Mouse (Mus musculus) heart, postnatal 14 days (tissue): ENCODE measurements around the gene Gramd1b. TPM values are rescaled to one million over a fixed set of nuclear protein-coding genes. Genes with fewer than 3 reads are reported as not detected.

Experiments
- DNase-seq, 2 experiments: peaks; one replicate each; pipeline ENCODE4 v3.0.0; 2021 to 2022
- intact Hi-C: fragments of 180-260 bp; cut with DNase I; formaldehyde crosslinking; loops from one replicate; pipeline ENCODE4 v1.15.1; 2025
- total RNA-seq, 2 experiments: library from RNA; stranded (reverse); gene quantifications; 2 replicates each; pipeline ENCODE4 v1.2.3; 2021

The Gramd1b gene
- total RNA-seq, 2 experiments from 2014 or later = 19.2 to 24.5 TPM

DNA sequence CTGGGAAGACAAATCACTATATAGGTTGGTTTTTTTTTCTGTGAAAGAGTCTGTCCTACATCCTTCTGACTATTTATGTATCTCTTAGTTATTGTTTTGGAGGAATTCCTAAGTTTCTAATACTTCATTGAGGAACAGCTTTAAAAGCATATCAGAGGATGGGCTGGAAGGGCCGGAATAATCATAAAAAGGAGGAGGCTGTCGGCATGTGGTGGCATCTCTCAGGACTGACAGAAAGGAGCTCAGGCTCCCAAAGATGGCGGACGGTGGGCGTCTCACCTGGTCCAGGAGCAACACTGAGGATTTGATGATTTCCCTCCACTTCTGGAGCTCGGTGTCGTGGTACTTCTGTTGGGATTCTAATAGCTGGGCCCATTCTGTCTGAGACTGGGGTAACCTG lies 231.9 kb downstream of the Gramd1b start:
- DNase-seq = no peak
- intact Hi-C loops = no loop called here

DNA sequence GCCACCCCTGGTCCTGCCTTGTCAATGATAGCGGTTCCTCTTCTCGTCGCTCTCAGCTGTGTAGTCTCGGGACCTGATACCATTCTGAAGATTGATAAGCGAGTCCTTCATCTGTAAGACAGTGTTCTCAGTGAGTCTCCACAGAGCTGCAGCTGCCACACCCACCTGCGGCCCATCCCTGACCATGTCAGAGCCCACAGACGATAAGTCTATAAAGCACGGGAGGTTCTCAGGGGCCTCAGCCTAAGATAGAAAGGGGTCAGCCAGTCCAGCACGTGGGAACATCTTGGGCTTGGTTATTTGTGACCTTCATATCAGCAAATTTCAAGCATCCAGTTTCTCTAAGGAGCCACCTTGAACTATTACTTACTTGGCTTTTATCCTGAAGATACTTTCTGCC lies 233.2 kb downstream of the Gramd1b start:
- intact Hi-C loops = no loop called here
- DNase-seq = no peak

DNA sequence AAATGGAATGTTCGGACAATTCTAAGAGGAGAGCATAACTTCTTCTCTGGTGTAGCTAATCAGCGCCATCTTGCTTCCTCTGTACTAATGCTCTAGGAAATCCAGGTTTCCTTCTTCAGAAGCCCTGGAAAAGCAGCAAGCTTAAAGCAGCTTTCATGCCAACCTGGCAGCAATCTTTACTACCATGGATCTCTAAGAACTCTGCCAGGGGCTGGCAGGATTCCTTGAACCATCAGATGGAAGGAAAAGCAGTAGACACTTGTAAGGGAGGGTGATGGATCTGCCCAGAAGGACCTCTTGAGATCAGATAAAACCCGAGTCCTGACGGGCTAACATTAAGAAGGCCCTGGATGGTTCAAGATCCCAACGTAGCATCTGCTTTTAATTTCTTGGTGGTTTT lies 234.9 kb downstream of the Gramd1b start:
- no peak for DNase-seq
- intact Hi-C loops = no loop called here

DNA sequence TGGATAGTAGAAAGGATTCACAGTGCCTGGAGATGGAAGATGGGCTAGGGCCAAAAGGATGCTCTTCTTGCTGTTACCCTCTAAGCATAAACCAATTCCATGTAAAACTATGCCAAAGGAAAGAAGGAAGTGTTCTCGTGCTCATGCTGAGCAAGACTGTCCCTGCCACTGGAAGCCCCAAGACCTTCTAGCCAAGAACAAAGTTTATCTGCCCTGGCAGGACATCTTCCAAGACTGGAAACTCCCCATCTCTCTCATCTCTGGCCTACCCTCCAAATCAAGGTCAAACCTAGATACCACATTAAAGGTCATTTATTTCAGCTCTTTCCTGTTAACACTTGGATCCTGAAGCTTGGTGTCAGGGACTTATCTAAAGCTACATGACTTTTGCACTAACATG lies 236.3 kb downstream of the Gramd1b start:
- DNase-seq = no peak
- intact Hi-C loops = no loop called here

DNA sequence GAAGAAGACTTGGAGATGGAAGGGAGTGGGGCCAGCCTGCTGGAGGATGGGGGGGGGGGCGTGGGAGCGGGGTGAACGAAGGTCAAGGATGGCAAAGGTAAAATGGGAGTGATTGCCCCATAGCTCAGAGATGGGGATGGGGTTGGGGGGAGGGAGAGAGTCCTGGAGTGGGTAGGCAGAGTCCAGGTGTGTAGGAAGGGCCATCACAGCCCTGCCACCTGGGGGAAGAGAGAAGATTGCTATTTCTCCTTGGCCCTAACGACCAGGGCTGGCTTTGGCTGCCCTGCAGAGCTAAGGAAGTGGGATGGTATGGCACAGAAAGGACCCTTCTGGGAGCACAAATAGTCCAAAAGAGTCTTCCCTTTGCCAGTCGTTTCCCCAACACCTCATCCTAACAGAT lies 237.0 kb downstream of the Gramd1b start:
- intact Hi-C loops = no loop called here
- no peak for DNase-seq

DNA sequence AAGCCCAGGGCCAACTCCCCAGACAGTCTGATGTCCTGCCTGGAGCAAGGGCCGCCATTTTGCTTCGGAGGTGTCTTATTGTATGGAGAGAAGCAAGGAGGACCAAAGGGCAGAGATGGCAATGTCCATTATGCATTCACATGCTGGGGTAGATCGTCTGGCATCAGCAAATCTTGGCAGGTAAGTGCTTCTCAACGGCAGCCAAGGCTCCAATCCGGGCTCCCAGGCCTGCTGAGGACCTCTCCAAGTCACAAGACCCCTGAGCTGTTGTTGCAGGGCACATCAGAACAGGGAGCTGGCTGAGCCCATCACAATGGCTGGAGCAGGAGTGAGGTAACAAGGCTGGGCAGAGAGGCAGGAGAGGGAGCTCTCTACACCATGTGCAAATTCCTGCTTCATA lies 237.4 kb downstream of the Gramd1b start:
- intact Hi-C loops = no loop called here
- DNase-seq = no peak

DNA sequence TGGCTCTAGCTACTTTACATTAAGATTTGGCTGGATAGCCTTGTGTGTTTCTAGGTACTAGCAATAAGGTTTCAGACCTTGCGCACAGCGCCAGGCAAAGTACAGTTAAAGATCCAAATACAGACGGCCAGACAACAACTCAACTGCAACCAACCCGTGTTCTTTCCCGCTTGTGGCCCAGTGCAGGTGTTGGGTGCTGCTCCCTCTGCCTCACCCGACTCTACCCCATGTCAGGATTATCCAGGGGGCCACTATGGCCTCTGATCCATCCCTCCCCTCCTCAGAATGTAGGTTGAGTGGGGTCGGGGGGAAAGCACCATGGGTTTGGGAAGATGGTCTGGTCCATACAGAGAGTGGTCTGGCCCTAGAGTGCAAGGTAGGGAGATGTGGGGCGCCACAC lies 237.9 kb downstream of the Gramd1b start:
- intact Hi-C loops = no loop called here
- DNase-seq = no peak

DNA sequence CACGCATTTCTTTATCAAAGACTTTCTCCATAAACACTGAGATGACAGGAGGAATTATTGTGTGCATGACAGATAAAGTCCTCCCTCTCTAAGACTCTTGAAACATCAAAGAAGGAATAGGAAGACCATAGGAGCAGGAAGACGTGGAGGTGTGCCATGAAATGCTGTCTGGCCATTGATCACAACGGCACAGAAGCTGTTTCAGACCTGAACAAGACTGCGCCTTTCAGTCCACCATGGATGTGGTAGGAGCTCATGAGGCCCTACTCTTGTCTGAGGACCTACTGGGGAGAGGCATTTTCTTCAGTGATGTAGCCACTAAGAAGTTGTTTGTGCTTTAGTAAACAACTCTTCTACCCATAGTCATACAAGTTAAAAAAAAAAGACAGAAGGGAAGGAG lies 238.7 kb downstream of the Gramd1b start:
- intact Hi-C loops = no loop called here
- DNase-seq = no peak

DNA sequence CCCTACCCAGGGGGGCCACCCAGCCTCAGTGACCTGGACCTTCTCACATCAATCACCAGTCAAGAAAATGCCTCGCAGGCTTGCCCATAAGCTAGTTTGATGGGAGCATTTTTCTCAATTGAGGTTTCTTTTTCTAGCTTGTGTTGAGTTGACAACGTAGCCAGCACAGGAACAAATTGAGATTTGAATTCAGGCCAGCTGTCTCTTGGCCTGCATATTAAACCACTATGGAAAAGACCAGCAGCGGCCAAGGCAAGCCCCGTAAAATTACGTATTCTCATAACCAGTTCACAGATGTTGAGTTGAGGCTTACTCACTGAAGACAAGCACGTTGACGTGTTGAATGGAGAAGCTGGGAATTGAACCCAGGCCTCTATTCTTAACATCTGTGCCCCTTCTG lies 248.2 kb downstream of the Gramd1b start:
- DNase-seq = no peak
- intact Hi-C loops = no loop called here

DNA sequence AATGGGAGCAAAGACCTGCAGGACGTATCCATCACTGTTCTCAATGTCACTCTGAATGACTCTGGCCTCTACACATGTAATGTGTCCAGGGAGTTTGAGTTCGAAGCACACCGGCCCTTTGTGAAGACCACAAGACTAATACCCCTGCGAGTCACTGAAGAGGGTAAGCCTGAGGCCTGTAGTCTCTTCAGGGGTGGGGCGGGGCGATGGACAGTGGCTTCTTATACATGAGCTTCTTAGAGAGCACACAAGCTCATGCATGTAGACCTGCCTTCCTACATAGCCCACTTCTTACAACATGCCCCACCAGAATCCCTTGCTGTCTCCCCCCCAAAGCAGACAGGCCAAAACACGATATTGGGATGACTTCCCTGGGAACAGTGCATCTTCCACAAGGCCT lies 251.7 kb downstream of the Gramd1b start:
- DNase-seq = no peak
- intact Hi-C loops = no loop called here

DNA sequence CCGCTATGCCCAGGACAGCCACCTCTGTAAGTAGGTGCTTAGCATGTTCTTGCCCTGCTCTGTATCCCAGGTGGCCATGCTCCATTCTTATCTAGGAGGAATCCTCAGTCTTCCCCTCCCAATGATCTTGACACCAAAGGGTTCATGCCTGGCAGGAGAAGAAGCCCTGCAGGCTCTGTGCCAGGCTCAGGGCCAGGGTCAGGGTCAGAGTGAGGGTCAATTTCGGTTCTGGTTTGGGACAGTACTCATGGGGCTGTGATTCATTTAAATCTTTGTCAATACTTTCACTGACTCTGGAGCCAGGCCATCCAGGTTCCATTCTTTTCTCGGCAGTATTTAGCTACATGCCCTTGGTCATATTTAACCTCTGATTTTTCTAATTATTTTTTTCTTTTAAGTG lies 253.5 kb downstream of the Gramd1b start:
- intact Hi-C loops = no loop called here
- no peak for DNase-seq

DNA sequence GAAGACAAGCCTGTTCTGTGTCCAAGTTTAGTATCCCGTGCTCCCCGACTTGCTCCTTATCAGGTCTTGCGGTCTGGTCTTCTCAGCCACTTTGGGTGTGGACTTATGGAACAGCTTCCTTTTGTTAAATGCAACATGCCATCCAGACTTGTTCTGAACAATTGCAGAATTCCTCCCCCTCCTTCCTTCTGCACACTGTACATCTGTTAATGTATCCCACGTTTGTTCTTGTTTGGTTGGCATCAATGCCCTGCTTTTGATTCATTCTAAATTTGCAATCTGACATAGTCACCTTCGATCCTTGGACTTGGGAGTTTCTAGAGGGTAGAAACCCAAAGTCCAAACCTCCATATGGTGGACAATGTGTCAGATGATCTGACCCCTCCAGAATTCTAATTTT lies 255.3 kb downstream of the Gramd1b start:
- intact Hi-C loops = no loop called here
- no peak for DNase-seq

DNA sequence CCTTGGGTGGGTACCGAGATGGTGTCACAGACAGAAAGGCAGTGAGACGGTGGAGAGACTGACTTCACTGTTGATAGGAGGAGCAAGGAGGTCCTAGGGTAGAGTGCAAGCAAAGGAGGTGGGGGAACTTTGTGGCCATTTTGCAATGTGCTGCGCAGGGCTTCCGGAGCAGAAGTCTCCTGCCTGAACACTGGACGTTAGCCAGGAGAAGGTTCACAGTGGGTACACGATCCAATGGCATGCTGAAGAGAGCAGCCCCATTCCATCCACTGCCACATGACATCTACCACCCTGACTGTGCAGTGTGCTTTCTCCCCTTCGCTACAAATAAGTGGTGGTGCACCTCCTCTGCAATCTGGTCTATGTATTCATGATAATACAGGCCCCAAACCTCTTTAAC lies 258.4 kb downstream of the Gramd1b start:
- intact Hi-C loops = loop anchor here (5.0 kb wide), 1 partner anchor 41 kb away; no protein-coding TSS in a partner anchor
- no peak for DNase-seq

DNA sequence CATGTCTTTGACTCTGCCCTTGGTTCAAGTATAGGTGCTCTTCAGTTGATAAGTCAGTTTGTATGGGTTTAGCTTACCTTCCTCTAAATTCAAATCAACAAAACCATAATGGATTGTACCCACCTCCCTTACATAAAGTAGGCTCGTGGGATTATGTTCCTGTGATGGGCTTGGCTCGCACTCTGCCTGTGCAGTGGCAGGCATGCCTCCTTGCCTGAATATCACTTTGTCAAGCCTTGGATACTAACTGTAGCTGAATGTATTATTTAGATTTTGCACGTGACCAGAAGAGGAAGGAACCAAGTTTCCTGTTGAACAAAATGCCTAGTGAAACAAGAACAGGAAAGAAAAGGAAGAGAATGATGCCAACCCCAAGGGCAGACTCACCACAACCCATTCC lies 260.1 kb downstream of the Gramd1b start:
- DNase-seq = no peak
- intact Hi-C loops = loop anchor here (5.0 kb wide), 1 partner anchor 39 kb away; no protein-coding TSS in a partner anchor

DNA sequence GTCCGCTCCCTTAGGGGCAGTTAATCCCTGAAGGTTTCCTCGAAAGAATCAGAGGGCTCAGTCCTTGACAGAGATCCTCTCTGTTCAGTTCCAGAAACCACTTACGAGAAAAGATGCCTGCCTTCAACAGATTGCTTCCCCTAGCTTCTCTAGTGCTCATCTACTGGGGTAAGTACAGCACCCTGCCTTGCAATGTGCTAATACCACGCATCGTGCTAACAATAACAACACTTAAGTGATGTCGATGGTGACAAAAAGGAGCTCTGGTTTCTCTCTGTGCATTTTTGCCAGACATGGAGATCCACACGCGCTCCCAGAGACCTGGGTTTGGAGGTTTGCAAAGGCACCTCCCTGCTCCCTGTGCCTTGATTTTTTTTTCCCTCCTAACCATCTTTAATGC lies 261.3 kb downstream of the Gramd1b start:
- DNase-seq = no peak
- intact Hi-C loops = loop anchor here (5.0 kb wide), 1 partner anchor 38 kb away; no protein-coding TSS in a partner anchor

DNA sequence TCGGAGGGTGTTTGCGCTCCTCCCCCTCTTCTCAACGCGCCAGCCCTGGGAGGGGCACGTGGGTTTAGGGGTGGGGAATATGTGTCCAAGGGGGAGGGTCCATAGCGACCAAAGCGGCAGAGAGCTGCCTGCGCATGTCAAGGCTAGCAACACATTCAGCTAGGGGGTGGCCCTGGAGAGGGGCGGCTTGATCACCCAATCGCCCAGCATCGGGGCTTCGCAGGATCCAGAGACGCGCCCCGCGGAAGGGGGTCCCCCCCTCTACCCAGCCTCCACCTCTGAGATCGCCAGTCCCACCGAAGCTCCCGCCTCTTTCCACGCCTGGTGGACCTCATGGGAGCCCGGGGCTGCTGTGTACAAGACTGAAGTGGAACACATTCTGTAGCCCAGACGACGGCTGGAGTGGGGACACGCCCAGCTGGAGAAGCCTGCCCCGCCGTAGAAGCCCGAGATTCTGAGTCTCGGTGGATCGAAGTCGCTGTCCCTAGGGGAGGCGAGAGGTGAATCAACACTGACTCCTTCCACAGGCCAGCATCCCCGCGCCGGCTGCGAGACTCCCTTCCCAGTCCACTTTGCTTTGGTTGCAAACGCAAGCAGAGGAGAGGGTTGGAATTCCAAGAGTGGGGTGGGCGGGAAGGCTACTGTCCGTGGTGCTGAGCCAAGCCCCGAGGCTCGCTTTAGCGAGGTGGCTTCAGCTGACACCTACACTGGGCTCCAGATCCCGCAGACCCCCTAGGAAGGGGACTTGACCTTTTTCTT lies 261.9 kb downstream of the Gramd1b start, which contains the start of gene Scn3b:
Scn3b (plus strand) TSS at position 115 of the 759 bp plus-strand sequence.
- peak; percentile 54 to 58 for DNase-seq
- intact Hi-C loops = no loop called here

DNA sequence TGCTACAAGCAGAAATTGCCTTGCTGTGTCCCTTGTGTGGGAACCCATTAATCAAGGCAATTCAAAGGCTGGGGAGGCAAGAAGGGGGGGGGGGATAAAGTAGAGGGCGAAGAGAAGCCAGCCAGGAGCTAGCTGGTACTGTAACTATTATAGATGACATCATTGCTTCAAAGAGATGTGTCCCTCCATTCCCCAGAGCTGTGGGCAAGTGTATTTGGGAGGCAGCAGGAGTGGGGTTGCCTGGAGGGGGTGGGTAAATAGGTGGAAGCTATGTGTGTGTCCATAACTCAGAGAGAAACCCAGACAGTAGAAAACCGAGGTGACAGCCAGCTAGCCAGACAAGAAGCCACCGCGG lies 262.5 kb downstream of the Gramd1b start:
- no peak for DNase-seq
- intact Hi-C loops = no loop called here

DNA sequence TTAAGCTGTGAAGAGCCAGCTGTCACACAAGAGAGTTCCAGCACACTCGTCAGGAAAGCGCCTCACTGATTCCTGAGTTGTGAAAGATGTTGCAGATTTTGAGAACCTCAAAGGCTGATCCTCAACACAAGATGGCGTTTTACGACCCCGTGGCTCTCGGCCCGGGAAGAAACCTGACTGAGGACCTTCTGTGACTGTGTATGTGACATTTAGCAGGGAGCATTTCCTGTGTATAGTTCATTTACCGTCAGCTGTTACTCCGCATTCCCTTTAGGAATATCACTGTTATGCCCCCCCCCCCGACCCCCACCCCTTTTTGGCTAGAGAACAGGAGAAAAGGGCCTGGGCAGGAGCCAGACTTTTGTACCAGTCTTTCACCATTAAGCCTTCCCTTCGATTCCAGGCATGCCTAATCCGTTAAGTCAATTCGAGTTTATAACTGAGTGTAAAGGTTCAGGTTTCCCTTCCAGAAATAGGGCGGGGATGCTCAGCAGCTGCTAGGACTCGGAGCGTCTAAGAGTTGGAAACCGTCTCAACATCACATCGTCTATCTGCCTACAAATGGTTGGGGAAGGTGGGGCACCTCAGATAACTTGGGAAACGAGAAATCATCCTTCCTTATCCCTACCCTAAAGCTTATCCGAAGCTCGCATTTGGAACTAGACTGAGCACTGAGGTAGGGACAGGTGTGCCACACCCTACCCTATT lies 263.0 kb downstream of the Gramd1b start:
- no peak for DNase-seq
- intact Hi-C loops = no loop called here

DNA sequence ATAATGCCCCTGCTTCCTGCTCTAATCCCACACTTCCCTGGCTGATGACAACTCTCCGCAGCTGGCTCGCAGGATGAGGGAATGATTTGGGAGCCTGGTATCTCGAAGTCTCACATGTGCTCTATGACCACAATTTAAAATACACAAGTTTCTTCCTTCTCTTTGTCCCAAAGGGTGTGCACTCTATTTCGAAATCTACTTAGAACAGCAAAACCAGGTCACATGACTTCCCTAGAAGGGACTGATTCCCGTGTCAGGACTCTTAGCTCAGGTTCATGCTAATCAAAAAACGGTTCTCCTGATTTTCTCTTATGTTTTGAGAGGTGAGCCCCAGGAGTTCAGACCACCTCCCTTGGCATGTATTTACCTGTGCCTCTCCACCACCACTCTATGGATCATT lies 267.3 kb downstream of the Gramd1b start:
- no peak for DNase-seq
- intact Hi-C loops = no loop called here

DNA sequence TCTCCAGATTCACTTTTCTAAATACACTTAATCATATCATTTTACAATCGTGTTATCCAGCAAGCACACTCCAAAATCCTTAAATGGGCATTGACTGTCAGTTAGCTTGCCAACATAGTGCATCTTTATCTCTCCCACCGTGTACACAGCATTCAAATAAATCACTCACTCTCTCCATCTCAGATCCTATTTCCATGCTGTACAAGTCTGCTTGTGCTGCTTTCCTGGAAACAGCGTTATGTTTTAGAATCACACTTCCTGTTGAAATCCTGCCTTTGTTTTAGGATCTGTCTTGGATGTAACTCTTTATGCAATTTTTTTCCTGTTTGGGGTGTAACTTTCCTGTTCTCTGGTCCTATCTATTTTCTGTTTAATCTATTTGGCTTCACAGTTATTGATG lies 278.7 kb downstream of the Gramd1b start:
- intact Hi-C loops = no loop called here
- DNase-seq = no peak

DNA sequence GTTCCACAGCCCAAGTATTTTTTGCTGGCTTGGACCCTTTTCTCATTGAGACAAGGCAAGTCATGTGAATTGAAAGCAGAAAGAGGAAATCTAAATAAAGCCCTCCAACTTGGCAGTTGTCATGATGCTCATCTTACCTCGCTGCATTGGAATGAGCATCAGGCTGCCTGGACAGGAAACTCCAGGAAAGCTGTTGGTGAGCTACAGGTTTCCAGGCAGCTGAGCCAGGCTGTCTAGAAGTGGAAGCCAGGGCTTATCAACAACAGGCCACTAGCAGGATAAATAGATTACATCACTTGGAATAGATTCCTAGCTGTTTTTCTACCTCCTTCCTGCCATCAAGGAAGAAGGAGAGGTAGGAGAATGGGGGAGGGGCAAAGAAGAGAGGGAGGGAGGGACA lies 282.1 kb downstream of the Gramd1b start:
- intact Hi-C loops = loop anchor here (5.0 kb wide), 1 partner anchor 73 kb away; no protein-coding TSS in a partner anchor
- no peak for DNase-seq

DNA sequence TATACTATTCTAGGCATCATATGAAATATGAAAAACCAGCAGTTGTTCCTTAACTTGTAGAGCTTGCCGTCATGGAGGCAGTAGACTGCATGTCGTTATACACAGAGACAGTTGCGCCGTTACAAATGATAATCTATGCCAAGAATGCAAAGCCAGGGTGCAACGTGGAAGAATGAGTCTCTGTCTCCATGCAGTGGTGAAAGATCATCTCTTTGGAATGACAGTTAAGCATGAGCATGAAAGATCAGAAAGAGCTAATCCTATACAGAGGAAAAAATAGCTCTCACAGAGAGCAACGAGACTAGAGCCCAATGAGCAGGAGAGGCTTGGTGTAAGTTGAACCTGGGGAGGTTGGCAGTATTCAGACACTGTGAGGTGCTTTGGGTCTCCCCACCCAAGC lies 284.5 kb downstream of the Gramd1b start:
- DNase-seq = no peak
- intact Hi-C loops = loop anchor here (5.0 kb wide), 1 partner anchor 76 kb away; no protein-coding TSS in a partner anchor
